Mouse (Mus musculus) spleen, postnatal 4 days (tissue): ENCODE results near the gene Zfp598.
"Not testable (repeated sequence)": the region's sequence is repeated elsewhere in the genome, so short reads cannot be mapped to it uniquely, and the experiment has no call there.

ENCODE experiments used
- DNase-seq, 2 experiments: peaks; one replicate each; pipeline ENCODE4 v3.0.0; 2022; ENCODE audit warnings: low spot score in 2 of 2

Zfp598 gene

DNA sequence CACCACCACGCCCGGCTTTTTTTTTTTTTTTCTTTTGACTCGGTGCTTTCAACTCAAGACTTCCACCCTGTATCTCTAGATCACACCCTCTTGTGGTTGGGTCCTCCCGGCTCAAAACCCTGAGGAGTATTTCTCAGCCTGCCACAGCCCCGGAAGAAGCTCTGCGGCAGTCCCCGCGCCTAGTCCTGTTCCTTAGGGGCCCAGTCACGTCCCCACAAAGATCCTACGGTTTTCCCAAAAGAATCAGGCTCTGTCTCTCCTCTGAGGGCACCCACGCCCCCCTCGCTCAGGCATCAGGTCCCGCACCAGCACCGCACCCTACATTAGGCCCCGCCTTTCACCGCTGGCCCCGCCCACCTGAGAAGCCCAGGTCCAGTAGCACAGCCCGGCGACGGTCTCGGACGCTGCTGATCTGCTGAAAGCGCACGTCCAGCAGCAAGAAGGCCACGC, 17.7 kb downstream of the Zfp598 start:
- peak; percentile 65 to 84 for DNase-seq

DNA sequence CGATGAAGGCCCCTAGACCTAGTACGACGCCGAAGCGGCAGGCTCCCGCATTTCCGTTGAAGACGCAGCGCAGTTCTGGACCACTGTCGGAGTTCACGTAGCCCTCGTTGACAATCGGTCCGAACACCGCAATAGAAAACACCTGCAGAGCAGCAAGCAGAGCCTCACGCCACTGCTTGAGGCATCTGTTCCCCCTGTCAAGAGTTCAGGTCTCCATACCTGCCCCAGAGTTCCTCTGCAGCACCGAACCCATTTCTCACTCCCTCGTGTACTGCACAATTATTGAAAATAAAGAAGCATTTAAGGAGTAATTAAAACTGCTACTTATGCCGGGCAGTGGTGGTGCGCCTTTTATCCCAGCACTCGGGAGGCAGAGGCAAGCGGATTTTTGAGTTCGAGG, 18.1 kb downstream of the Zfp598 start:
- no peak for DNase-seq

DNA sequence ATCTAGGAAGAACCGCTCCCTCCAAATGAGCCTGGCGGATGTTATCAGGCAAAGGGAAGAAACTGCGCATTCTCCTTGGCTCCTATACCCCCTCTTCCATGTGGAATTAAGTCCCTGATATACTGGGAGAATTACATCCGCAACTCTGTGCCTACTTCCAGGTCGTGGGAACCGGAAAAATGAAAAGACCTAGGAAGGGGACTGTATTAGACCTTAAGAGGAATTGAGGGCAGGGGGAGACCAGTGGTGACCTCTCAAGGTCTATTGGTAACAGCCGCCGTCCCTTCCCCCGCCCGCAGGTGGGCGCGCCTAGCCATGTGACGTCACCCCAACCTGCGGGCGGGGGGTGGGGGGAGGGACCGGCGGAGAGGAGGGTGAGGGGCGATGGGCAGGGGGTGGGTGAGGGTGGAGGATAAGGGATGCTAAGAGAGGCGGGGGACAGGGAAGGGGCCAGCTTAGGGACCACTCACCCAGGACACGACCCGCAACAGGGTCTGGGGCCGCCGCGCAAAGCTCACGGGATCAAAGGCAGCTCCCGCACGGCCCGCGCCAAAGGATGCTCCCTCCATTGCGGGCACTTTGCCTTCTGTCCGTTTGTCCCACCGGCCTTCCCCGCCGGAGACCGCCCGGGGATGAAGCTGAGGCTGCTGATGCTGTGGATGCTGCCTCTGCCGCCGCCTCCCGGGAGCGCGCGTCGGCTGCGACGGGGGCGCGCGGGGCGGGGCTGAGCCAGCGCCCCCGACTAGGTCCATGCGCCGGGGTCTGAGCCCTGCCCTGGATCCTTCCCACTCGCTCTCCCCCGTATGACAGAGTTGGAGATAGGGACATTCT, 20.0 kb downstream of the Zfp598 start, which contains the start of gene Syngr3:
Syngr3 (minus strand) TSS at position 705 of the 831 bp plus-strand sequence.
- no peak for DNase-seq

DNA sequence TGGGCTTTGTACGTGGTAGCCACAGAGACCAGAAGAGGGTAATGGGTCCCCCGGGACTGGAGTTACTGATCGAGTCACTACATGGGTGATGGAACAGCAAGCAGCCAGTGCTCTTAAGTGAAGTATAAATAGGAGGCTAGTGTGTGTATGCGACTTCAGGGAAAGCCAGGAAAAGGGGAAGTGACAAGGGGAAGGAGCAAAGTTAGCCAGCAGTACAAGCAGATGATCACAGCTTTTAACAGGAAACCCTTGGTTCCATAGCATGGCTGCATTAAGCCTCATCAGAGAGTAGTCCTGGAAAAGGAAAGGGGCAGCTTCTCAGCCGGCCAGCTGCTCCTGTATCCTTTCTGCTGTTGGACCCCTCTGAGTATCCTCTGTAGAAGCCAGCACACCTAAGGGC, 22.9 kb downstream of the Zfp598 start:
- no peak for DNase-seq

DNA sequence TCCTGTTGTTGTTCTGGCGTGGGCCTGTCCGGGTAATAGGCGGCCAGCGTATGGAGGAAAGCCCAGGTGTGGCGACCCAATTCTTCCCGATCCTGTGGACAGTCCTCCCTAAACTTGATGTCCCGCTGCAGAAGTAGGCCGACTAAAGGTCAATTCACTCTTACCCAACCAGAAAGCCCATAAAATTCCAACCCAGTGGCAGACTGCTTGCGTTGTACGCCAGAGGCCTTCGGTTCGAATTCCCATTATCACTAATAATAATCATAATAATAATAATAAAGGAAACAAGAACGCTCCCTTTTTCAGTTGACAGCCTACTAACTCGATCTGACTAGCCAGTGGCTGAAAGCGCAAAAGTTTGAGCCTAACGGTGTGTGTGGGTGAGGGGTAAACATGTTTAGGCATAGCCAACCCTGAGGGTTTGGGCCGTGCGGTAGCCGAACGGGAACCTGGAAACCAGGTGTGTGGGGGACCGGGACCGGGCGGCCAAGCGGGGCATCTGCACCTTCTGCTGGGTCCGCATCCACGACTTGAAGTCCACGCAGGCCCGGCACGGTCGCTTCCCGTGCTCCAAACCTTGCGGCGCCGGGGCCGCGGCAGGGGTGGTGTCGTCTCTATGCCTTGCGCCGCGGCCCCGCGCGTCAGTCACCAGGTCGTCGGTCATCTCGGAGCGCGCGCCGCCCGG, 26.0 kb downstream of the Zfp598 start:
- DNase-seq, result no peak

- DNase-seq, result peak; percentile 88 to 94
Measured at GRCm38 (mm10) chr17:24696011-24696697, 26.7 kb downstream of the Zfp598 start, which contains the start of the genes Gfer and Noxo1. Gene Gfer (minus strand): TSS chr17:24696156. Gene Noxo1 (plus strand): TSS chr17:24696234.

DNA sequence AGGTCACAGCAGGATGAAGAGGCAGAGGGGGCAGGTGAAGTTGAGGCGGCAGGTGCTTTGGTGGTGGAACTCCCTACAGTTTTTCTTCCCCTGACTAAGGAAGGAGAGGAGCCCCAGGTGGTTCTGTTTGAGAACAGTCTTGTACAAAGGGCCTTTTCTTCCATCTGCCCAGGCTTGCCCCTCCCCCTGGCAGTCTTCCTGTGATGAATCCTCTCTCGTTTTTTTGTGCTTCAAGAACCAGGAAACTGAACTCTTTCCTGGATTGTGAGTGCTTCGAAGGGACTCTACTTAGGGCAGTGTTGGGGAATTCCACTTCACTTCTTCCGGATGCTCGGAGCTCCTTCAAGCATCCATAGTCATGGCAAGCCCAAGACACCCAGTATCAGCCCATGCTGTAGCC, 28.5 kb downstream of the Zfp598 start:
- DNase-seq, result no peak

GRCm38 (mm10) chr17:24698715-24699114, 29.2 kb downstream of the Zfp598 start:
- DNase-seq, result no peak

DNA sequence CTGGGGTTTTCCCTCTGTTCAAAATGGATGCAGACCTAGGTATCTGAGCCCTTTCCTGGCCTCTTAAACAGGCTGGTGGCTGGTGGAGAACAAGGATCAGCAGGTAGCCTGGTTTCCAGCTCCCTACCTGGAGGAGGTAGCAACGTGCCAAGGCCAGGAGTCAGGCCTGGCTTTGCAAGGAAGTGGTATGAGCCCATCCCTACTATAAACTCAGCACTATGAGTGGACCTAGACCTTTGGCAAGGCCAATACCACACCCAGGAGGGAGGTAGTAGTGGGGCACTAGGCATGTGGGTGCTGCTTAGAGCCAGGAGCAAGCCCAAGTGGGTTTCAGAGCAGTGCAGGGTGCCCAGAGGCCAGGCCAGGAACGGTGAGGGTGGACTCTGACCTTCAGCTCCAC, 30.0 kb downstream of the Zfp598 start:
- no peak for DNase-seq

DNA sequence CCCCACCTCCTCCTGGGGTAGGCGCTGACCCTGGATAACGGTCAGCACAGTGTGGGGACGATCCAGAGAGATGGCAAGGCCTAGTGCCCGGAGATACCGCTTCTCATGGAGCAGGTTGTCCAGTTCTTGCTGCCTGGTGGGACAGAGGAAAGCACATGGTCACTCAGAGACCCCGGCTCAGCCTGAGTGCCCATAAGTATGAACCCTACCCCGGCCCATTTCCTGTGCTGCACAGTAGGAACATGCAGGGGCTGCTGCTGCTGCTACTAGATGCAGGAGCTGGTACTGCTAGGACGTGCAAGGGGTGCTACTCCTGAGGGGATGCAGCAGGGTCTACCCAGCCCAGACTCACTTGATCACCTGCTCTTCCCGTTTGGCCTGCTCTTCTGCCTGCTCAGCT, 31.8 kb downstream of the Zfp598 start:
- DNase-seq, result no peak

GRCm38 (mm10) chr17:24705821-24706220, 36.3 kb downstream of the Zfp598 start:
- DNase-seq, result no peak

- DNase-seq, result peak; percentile 90 to 96
Measured at GRCm38 (mm10) chr17:24706982-24707800, 37.7 kb downstream of the Zfp598 start, which contains the start of gene Tbl3. Gene Tbl3 (minus strand): TSS chr17:24707660.

DNA sequence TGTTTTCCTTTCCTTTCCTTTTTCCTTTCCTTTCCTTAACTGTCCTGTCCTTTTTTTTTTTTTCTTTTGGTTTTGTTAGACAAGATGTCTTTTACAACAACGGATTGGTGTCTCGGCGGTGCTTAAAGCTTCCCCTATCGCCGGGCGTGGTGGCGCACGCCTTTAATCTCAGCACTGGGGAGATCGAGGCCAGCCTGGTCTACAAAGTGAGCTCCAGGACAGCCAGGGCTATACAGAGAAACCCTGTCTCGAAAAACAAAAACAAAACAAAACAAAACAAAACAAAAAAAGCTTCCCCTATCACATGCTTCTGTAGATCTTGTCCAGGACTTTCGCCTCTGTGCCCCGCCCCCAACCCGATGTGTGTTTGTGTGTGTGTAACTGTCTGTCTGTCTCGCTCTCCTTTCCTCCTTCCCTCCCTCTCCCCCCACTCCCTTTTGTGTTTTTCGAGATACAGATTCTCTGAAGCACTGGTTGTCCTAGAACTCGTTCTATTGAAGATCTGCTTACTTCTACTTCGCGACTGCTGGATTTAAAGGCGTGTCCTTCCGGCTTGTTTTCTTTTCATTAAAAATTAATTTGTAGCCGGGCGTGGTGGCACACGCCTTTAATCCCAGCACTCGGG, 38.4 kb downstream of the Zfp598 start:
- DNase-seq, result no peak

- no peak for DNase-seq
Measured at GRCm38 (mm10) chr17:24708646-24709045, 39.2 kb downstream of the Zfp598 start.

DNA sequence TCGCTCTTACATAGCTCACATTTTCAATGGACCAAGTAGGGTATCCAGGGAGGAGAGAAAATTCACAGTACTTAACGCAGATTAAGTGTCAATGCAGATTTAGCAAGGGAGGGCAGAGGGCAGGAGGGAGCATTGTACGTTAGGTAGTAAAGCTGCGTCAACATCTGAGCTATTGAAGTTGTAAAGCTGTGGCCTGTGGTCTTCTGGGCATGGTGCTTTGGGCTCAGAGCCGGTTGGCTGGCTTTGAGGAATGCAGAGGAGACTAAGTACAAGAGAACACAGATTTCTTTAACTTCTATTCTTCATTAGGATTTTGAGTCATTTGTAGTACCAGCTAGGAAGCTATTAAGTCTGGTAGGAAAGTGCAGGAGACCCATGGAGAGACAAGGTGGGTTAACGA, 46.1 kb downstream of the Zfp598 start:
- DNase-seq, result no peak

DNA sequence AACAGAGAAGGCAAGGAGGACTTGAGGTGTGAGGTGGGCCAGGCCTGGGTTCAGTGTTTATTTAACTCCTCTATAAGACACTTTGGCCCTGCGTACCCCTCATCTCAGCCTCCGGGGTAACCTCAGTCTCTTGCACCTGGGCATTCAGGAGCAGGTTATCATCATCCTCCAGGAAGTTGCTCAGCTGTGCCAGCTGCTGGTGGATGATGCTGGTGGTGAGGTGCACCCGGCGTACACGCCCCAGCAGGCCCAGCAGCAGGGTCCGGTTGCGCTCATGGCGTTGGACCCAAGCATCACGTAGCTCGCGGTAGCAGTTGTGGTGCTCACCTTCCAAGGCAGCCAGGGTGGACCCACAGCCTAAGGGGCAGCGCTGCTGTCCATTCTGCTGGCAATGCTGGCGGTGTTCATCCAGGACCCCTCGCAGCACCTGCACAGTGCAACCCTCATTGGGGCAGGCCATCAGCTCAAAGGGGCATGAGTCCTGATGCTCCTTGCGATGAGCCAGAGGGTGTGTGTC, 46.7 kb downstream of the Zfp598 start:
- DNase-seq, result peak in 1 of 2 experiments; percentile 58

- peak in 1 of 2 experiments; percentile 55 for DNase-seq
Measured at GRCm38 (mm10) chr17:24717943-24718342, 48.5 kb downstream of the Zfp598 start, which contains the start of the genes Rnf151 and Rps2. Gene Rnf151 (minus strand): TSS chr17:24718063. Gene Rps2 (plus strand): TSS chr17:24718116.

DNA sequence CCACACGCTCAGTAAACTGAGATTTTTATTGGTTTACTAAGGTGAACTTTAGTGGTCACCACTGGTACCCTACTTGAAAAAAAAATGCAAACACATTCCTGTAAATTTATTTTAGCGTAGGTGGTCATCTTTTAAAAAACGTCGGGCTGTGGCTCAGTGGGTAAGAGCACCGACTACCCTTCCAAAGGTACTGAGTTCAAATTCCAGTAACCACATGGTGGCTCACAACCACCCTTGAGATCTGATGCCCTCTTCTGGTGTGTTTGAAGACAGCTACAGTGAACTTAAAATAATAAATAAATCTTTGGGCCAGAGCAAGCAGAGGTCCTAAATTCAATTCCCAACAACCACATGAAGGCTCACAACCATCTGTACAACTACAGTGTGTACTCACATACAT, 49.5 kb downstream of the Zfp598 start:
- DNase-seq, result not testable (repeated sequence)

GRCm38 (mm10) chr17:24719494-24720222, 50.2 kb downstream of the Zfp598 start:
- peak; percentile 97 to 98 for DNase-seq

DNA sequence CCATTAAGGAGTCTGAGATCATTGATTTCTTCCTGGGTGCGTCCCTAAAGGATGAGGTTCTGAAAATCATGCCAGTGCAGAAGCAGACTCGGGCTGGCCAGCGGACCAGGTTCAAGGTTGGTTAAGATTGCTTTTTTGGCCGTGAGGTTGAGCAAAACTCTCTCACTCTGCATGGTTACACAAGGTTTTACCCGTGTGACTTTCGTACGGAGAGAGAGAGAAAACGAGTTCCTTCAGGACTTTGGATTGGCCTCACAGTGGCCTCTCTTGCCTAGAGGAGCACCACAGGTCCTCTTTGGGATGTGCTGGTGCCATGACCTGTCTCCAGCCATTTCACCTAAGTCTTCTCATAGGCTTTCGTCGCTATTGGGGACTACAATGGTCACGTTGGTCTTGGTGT, 51.1 kb downstream of the Zfp598 start:
- DNase-seq, result peak in 1 of 2 experiments; percentile 62
